Mouse (Mus musculus): ENCODE measurements around the gene Mthfd1l.

DNA sequence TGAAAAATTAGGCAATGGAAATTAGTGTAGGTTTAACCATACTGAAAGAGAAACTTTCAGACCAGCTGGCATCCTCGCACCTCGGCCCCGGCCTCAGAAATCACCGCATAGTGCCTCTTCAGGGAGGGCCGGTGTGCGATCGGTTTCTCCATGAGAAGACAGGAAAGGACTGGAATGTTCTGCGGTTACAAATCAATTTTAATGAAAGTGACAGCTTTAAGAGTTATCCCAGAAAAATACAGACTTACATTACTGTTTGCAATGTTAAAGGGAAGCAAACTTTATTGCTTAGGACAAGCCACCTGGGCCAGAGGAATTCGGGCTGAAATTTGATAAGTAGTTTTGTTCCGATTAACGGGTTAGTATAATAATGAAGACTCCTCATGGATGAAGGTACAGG, 65.7 kb downstream of the Mthfd1l start:
- TF ChIP-seq CTCF (IDR thresholded peaks at IDR 0.05; ENCODE audit: low read depth, low read length), result no peak
- TF ChIP-seq POLR2A (IDR thresholded peaks at IDR 0.05; ENCODE audit: borderline replicate concordance, low read depth, low read length), result no peak

Data from bone marrow macrophage, adult 2 months (primary cell).